Mouse (Mus musculus) CH12F3 (cell line): ENCODE results near the gene Ablim1.

Source experiments
- in situ Hi-C: fragments of 300-500 bp; cut with MboI; formaldehyde crosslinking; loops from 2 replicates; pipeline ENCODE4 v1.14.3; 2020; ENCODE audit warnings: low sequenced_read_pairs

Ablim1 gene

DNA sequence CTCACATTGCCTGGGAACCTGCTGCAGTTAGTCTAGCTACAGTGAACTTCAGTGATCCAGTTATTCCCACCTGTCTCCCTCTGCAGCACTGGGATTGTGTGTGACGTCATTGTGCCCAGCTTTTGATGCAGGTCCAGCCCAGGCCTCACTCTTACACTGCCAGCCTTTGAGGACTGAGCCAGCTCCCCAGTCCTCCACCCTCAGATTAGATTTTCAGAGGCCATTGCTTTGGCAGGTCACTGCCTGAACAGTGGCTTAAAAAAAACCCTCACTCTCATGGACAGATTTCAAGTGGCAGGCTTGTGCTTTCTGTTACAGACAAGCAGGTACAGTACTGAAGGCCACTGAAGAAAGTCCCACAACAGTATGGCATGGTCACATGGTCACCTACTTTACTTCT, 30.0 kb upstream of the Ablim1 start:
- in situ Hi-C loops, result no loop called here

GRCm38 (mm10) chr19:57343860-57344259, 29.1 kb upstream of the Ablim1 start:
- in situ Hi-C loops, result no loop called here

GRCm38 (mm10) chr19:57340900-57341742, 26.4 kb upstream of the Ablim1 start:
- in situ Hi-C loops, result no loop called here

- in situ Hi-C loops, result no loop called here
Observed at GRCm38 (mm10) chr19:57339281-57339864, 24.7 kb upstream of the Ablim1 start.

DNA sequence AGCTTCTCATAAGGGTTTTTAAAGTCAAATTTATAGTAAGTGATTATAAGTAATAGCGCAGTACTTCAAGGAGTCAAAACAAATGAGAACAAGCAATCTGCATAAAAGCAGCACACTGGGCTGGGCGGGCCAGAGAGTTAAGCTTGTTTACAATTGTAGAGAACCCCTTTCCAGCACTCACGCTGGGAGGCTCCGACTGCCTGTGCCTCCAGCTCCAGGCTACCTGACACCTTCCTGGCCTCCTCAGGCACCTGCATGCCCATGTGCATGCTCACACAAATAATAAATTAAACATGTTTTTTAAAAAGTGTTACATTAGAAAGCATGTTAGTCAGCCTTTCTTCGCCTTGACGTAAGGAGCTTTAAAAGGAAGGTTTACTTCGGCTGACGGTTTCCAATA, 20.4 kb upstream of the Ablim1 start:
- in situ Hi-C loops, result no loop called here

GRCm38 (mm10) chr19:57333356-57333755, 18.6 kb upstream of the Ablim1 start:
- in situ Hi-C loops, result no loop called here

GRCm38 (mm10) chr19:57331237-57331636, 16.5 kb upstream of the Ablim1 start:
- in situ Hi-C loops, result no loop called here

- in situ Hi-C loops, result no loop called here
Observed at GRCm38 (mm10) chr19:57330309-57330708, 15.6 kb upstream of the Ablim1 start.

DNA sequence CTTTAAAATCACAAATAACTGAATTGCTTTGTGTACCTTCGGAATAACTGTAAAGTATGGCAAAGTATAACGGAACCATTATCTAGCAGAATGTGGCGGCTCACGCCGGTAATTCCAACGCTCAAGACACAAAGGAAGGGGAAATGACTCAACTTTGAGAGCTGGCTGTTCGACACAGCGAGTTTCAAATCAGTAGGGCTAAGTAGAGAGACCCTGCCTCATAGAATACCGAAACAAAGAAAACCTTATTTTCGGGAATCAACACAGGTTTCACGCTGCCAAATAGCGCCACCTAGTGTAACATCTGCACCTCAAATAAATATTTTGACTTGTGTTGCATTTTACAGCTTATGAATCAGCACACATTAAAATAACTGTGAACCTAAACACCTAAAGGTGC, 14.1 kb upstream of the Ablim1 start:
- in situ Hi-C loops, result loop anchor here (10.0 kb wide), 1 partner anchor 174 kb away; no protein-coding TSS in a partner anchor

GRCm38 (mm10) chr19:57328269-57328668, 13.6 kb upstream of the Ablim1 start:
- in situ Hi-C loops, result loop anchor here (10.0 kb wide), 1 partner anchor 173 kb away; no protein-coding TSS in a partner anchor

DNA sequence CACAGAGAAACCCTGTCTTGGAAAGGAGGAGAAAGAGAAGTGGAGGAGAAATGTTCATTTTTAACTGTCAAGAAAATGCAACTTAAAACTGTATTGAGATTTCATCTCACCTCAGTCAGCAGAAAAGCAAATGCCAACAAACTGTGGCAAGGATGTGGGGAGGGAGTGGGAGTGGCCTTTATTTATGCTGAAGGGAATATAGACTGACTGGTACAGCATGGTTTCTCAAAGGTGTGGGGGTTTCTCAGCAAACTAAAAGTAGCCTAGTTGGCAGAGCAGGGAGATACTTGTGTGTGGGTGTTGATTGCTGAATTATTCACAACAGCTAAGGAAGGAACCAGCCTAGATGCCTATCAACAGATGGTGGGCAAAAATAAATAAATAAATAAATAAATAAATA, 13.0 kb upstream of the Ablim1 start:
- in situ Hi-C loops, result loop anchor here (10.0 kb wide), 1 partner anchor 173 kb away; no protein-coding TSS in a partner anchor

DNA sequence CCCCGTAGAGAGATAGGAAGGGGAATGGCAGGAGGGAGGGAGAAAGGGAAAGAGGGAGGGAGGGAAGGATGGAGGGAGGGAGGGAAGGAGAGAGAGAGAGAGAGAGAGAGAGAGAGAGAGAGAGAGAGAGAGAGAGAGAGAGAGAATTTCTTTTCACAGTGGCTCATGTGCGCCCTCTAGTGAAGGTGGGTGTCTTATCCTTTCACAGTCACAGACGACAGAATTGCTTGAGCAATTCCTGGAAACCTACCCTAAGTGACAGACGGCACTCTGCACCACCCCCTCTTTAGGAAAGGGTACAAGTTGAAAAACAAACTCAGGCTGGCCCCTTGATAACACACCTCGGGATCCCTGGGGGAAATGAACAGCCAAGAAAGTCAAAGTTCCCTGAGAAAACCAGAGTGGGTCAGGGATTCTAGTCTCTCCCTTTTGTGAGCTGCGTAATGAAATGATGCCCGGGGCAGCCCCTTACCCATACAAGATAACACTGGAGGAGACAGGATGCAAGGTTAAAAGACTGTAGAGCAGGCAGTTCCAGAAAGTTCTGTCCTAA, 11.1 kb upstream of the Ablim1 start:
- in situ Hi-C loops, result loop anchor here (10.0 kb wide), 1 partner anchor 171 kb away; no protein-coding TSS in a partner anchor

GRCm38 (mm10) chr19:57323087-57323486, 8.4 kb upstream of the Ablim1 start:
- in situ Hi-C loops, result loop anchor here (10.0 kb wide), 1 partner anchor 168 kb away; no protein-coding TSS in a partner anchor

GRCm38 (mm10) chr19:57322491-57322890, 7.8 kb upstream of the Ablim1 start:
- in situ Hi-C loops, result loop anchor here (10.0 kb wide), 1 partner anchor 168 kb away; no protein-coding TSS in a partner anchor

DNA sequence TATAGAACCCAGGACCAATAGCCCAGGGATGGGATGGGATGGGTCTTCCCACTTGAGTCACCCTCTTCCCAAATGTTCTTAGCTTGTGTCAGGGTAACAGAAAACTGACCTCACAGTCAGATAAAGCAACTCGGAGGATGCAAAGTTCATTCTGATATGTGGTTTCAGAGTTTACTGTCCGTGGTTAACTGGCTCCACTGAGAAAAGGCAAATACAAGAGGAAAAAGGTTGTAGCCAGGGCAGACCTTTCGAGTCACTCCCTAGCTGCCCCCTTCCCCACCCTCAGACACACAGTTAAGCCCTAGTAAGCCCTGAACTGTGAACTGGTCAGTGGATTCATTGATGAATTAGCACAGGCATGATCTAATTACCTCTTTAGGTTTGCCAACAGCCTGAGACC, 7.1 kb upstream of the Ablim1 start:
- in situ Hi-C loops, result loop anchor here (10.0 kb wide), 1 partner anchor 167 kb away; no protein-coding TSS in a partner anchor

DNA sequence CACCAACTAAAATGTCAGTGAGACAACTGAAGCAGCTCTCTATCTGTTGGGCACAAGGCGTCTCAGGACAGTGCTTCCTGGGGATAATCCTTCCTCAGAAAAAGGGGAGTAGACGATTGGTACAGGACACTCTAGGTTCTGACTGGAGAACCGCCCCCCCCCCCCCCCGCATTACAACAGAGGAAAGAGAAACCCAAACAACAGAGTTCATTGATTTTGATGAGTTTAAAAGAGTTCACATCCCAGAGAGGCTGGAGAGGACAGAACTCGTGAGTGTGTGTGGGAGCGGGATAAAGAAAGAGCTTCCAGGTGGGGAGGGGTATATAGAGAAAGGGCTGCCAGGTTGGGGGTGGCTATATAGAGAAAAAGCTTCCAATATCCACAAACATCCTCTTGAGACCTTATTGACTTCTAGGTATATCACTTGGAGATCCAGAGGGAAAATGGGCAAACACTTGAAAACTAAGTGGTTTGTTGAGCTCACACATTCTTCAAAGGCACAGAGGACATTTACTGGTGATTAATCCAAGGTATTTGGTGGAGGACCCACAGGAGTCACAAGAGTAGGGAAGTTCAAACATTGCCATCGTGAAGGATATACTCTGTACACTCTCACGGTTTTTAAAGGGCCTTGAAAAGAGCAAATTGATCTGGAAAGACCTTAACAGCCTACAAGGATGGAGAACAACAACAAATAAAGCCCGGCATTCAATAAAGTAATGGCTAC, 6.1 kb upstream of the Ablim1 start:
- in situ Hi-C loops, result loop anchor here (10.0 kb wide), 1 partner anchor 166 kb away; no protein-coding TSS in a partner anchor

- in situ Hi-C loops, result no loop called here
Observed at GRCm38 (mm10) chr19:57316597-57316996, 1.9 kb upstream of the Ablim1 start.

DNA sequence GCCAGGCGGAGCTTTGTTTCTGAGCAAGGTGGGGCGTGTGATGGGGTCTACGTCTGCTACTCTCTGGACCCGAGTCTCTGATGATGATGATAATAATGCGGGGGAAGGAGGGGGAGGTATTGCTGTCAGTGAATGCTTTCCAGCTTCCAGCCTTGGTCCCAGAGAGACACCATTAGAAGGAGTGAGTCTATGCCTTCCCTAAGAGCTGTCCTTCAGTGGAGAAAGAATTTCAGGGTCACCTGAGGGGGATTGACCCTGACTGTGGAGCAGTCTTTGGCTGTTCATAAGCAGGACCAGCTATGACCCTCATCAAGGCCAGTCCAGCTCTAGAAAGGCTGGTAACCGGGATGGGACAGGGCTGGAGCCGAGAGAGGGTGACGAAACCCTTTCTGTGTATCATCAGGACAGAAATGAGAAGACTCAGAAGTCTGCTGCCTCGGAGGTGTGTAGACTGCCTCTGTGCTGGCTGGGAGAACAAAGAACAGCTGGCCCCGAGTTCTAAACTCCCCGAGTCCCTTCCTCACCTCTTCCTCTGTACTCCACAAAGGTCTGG, 370 bp upstream of the Ablim1 start:
- in situ Hi-C loops, result no loop called here

DNA sequence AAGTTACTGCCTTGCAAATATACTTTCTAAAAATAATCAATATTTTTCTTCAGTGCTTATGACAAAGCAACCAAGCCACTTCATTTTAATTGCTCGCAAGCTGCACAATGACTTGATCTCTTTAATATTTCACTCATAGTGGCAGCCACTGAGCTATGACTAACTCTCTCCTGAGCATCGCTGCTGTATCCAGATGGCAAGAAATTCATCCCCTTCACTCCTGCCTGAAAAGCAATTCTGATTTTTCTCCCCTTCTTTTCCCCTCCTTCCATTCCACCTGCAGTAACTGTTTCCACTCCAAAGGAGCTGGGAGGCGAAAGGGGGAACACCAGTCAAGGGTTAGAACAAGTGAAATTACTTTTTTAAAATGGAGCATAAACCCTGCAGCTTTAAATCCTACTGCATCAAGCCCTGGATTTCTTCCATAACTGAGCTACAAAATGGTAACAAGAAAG, 801 bp downstream of the Ablim1 start:
- in situ Hi-C loops, result no loop called here

DNA sequence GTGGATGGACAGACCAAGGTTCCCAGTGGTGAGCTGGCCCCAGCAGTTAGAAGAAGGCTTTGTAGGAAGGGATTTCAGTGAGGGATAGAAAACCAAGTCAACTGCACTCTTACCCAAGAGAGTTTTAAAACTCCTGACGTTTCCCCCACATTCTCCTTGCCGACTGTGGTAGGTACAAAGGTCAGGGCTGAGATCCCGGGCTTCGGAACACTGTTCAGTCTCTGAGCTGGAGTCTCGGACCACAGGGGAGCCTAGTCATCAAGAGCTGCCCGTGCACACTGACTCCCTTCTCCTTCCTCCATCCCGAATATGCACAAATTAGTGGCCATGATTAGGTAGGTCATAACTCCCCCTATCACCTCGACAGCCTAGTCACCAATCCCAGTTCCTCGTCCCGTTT, 1.5 kb downstream of the Ablim1 start:
- in situ Hi-C loops, result no loop called here

- in situ Hi-C loops, result no loop called here
Observed at GRCm38 (mm10) chr19:57309980-57310379, 4.7 kb downstream of the Ablim1 start.
